Mouse (Mus musculus): ENCODE data around the gene Hspa14. TPM values are rescaled to one million over a fixed set of nuclear protein-coding genes. Genes with fewer than 3 reads are reported as not detected.

The Hspa14 gene
- total and polyA plus RNA-seq, 3 experiments, result 87.4 to 131 (median 88.0) TPM

- TF ChIP-seq NRF1 (IDR thresholded peaks at IDR 0.05; ENCODE audit: low read depth, low read length) (peak; percentile 88), POLR2A (IDR thresholded peaks at IDR 0.05; ENCODE audit: low read depth, low read length) (peak; percentile 94), ZMIZ1 (IDR thresholded peaks at IDR 0.05; ENCODE audit: low read depth, low read length) (peak; percentile 84), SMC3 (IDR thresholded peaks at IDR 0.05; ENCODE audit: low read depth, low read length) (no peak), TBP (conservative IDR thresholded peaks at IDR 0.05; ENCODE audit: low read depth, low read length) (peak; percentile 62; the same call in 1 of the 2 replicates), MAX (IDR thresholded peaks at IDR 0.05; ENCODE audit: low read length) (peak; percentile 67; the same call in 1 of the 2 replicates), ETS1 (conservative IDR thresholded peaks at IDR 0.05; ENCODE audit: low read depth, low read length) (peak; percentile 45; the same call in 1 of the 2 replicates), ELF1 (IDR thresholded peaks at IDR 0.05; ENCODE audit: low read depth, low read length) (peak; percentile 66; the same call in 1 of the 2 replicates), MAZ (IDR thresholded peaks at IDR 0.05; ENCODE audit: low read depth, low read length) (peak; percentile 82), CHD2 (IDR thresholded peaks at IDR 0.05; ENCODE audit: low read length) (no peak), MAFK (IDR thresholded peaks at IDR 0.05; ENCODE audit: insufficient replicate concordance, low read length) (no peak), CTCF (conservative IDR thresholded peaks at IDR 0.05 in 1 of 2, IDR thresholded peaks at IDR 0.05 in 1 of 2; ENCODE audit: low read depth in 2 of 2, low read length in 2 of 2) (no peak), RCOR1 (conservative IDR thresholded peaks at IDR 0.05; ENCODE audit: low read depth, low read length) (no peak; the same call in 1 of the 2 replicates), MYC (IDR thresholded peaks at IDR 0.05; ENCODE audit: low read depth, low read length) (no peak), KAT2A (IDR thresholded peaks at IDR 0.05; ENCODE audit: insufficient replicate concordance, low read length) (0 out of 2 replicates have a peak, but pooled peaks have one; percentile 6), USF1 (IDR thresholded peaks at IDR 0.05; ENCODE audit: low read depth, low read length) (no peak)
Observed at GRCm38 (mm10) chr2:3474861-3475283, 37.7 kb downstream of the Hspa14 start, which contains the start of gene Suv39h2 (continued).

- peak overlapping the region; percentile 57 for H3K27ac ChIP-seq (ENCODE audit: insufficient read depth, low read depth)
- H3K4me2 ChIP-seq (ENCODE audit: insufficient read depth, low read depth, poor library complexity, severe bottlenecking), result peak overlapping the region; percentile 90
- peak overlapping the region; percentile 64 to 95 (median 86) for H3K4me3 ChIP-seq (replicated peaks in 1 of 3; ENCODE audit: low read depth in 2 of 3, low read length in 2 of 3, poor library complexity in 1 of 3)
- in situ Hi-C loops (cut with MboI; ENCODE audit: low pct_ligation_motif_present, low pct_unique_long_range_greater_than_20kb, low sequenced_read_pairs) (no loop called here), dilution Hi-C loops (cut with MboI; ENCODE audit: extremely low pct_ligation_motif_present, extremely low pct_unique_long_range_greater_than_20kb, low sequenced_read_pairs) (no loop called here)
- peak; percentile 52 for DNase-seq (ENCODE audit: extremely low read depth)
- peak overlapping the region; percentile 71 for H3K9ac ChIP-seq (ENCODE audit: insufficient read depth, low read depth)
- H3K79me2 ChIP-seq (replicated peaks; ENCODE audit: control insufficient read depth, extremely low read depth, insufficient read depth, poor library complexity, severe bottlenecking), result peaks cover 18% of the 10 kb centered on the region
- H3K27me3 ChIP-seq (replicated peaks), result no peaks in the 10 kb centered on the region
- peaks cover 4 to 20% of the 10 kb centered on the region in 2 experiments for H3K36me3 ChIP-seq (replicated peaks in 1 of 2; ENCODE audit: control insufficient read depth in 1 of 2, insufficient read depth in 1 of 2, low read length in 1 of 2)
- H3K4me1 ChIP-seq (ENCODE audit: control insufficient read depth in 1 of 2, insufficient read depth in 2 of 2), result peaks cover 6 to 45% of the 10 kb centered on the region in 2 experiments; a peak in 3 of 4 replicates
- no peaks in the 10 kb centered on the region for H3K9me3 ChIP-seq (replicated peaks; ENCODE audit: low read length)
- TF ChIP-seq NRF1 (IDR thresholded peaks at IDR 0.05; ENCODE audit: low read depth, low read length) (peak; percentile 87), ZC3H11A (IDR thresholded peaks at IDR 0.05; ENCODE audit: low read depth, low read length) (no peak), SIN3A (IDR thresholded peaks at IDR 0.05; ENCODE audit: low read length) (no peak), RAD21 (IDR thresholded peaks at IDR 0.05; ENCODE audit: low read depth, low read length) (no peak), ETS1 (conservative IDR thresholded peaks at IDR 0.05; ENCODE audit: low read depth, low read length) (no peak), CHD2 (IDR thresholded peaks at IDR 0.05; ENCODE audit: low read length) (no peak), BHLHE40 (IDR thresholded peaks at IDR 0.05; ENCODE audit: low read depth, low read length) (no peak)
Observed at GRCm38 (mm10) chr2:3474361-3474805, 38.2 kb downstream of the Hspa14 start.
